Mouse (Mus musculus) T-helper 17 cell (primary cell): ENCODE data around the gene Pald1.

Experiments used
- in situ Hi-C, 2 experiments: fragments of 300-600 bp; cut with MboI, MseI; formaldehyde crosslinking; loops; 1 replicate in 1 of 2; 2 replicates in 1 of 2; pipeline ENCODE4 v1.15.1; 2025; ENCODE audit warnings: high pct_unique_total_duplicates in 2 of 2

Gene Pald1

DNA sequence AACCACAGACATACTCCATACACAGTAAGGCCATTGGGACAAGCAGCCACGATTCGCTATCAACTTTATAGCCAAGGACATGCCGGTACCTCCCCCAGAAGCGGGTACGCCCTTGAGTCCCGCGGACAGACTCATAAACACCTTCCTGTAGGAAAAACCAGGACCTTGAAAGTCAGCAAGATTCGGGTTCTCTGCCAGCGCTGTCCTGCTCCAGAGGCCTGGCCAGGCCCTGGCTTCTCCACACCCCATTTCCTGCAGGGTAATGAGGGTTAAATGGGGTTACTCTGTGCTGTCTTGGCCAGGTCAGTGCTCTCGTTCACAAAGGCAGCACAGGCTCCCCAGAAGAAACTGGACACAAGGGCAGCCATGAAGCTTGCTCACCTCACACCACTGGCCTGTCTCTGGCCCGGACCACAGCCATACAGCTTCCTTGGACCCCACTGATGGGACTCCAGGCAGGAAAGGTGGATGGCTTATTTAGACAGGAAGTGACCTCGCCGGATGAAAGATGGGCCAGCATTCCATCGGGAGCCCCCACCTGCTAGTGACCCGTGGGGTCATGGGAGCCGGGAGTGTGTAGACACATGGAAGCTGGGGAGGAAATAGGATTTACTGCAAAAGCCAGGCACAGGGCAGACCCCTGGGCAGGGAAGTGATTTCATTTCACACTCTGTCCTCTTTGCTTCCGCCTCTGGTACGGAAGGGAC lies 12.9 kb downstream of the Pald1 start:
- in situ Hi-C loops, result no loop called here

DNA sequence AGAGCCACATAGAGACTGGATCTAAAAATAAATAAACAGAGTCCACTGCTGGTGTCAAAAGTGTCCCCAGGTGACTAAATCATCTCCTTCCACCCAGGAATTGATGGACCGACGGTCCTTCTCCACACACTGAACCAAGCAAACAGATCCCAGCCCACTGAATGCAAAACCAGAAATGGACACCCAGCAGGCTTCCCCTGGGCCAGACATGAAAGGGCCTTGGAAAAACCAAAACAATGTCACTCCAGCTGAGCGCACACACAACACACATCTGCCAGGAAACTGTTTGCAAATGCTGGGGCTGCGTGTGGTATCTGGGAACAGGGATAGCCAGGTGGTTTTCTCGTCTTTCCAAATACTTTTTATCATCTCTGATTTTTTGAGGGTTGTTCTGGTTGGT lies 13.6 kb downstream of the Pald1 start:
- in situ Hi-C loops, result no loop called here

- in situ Hi-C loops, result no loop called here
Measured at GRCm38 (mm10) chr10:61365902-61366301, 17.4 kb downstream of the Pald1 start.

GRCm38 (mm10) chr10:61364431-61364830 lies 18.9 kb downstream of the Pald1 start:
- in situ Hi-C loops, result no loop called here

DNA sequence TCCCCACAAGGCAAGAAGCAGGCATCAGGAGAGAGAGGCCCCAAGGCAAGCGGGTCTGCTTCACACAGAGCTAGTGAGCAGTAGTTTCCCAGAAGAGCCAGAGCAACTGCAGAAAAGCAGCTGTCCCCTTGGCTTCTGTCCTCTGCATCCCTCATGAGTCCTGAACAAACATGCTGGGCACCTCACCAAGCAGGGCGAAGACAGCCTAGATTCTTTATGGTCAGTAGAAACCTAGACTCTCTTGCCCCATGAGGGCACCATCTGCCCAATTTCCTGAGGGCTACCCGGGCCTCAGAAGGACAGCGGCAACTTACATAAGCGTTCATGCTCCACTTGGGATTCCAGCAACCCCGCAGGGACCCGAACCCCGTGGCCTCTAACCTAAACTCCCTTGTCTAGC lies 20.3 kb downstream of the Pald1 start:
- in situ Hi-C loops, result no loop called here

DNA sequence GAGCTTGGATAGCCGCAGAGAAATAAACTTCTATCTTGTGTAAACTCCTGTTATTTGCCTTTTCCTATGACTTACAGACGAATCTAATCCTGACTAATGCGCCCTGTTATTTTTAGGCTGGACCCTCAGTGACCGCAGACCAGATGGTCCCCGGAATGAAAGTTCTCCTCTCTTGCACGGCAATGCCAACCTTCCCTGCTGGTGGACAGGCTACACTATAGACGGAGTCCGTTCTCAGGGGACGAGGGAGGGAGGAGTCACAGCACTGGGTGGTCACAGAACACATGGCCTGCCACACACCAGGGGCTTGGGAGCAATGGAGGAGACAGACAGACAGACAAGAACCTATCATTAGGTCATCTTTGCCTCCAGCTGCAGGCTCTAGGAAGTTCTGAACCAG lies 20.8 kb downstream of the Pald1 start:
- in situ Hi-C loops, result no loop called here

DNA sequence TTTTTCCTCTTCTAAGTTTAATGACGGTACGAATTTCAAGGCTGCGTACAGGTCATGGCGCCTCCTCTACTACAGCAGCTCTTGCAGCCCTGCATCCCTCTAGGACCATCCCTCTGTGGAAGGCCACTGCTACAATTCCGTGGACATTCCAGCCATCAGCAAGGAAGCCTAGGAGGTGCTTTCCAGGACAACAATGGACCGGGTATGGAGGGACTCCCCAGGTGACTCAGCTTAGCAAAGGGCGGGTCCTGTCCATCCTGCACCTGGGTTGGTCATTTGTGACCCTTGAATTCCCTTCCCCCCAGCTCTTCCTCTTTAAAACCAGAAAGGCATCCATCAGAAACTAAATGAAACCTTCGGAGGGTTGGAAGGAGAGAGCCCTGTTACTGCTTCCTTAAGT lies 22.7 kb downstream of the Pald1 start:
- in situ Hi-C loops, result no loop called here

DNA sequence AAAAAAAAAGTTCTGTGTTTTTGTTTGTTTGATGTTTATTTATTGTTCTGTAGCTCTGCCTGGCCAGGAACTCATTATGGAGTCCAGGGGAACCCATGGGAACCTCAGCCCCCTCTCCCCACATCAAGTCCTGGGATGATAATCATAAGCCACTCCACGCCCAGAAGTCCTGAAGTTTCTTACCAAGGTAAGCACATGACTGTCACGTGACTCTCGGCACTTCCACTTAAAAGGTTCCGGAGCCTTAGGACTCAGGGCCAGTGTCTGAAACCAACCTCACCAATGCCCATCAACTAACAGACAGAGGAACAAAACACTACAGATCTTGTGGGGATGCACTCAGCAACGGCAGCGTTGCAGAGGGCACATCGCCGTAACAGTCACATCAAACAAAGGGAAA lies 23.9 kb downstream of the Pald1 start:
- in situ Hi-C loops, result no loop called here

DNA sequence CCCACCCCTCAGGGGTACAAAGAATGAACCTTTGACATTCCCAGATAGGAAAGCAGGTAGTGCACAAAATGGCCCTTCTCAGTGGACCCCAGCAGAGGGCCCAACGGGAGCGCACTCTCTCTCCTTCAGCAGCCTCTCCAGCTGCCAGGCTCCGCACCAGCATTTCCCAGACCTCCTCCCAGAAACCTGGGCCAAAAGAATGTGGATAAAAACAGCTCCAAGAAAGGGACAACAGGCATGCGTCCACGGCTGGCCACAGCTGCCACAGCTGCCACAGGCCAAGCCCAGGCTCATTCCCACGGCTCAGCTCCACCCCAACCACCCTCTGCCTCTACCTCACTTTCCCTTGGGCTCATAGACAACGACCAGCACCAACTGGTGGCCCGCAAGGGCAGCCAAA lies 25.7 kb downstream of the Pald1 start:
- in situ Hi-C loops, result no loop called here

DNA sequence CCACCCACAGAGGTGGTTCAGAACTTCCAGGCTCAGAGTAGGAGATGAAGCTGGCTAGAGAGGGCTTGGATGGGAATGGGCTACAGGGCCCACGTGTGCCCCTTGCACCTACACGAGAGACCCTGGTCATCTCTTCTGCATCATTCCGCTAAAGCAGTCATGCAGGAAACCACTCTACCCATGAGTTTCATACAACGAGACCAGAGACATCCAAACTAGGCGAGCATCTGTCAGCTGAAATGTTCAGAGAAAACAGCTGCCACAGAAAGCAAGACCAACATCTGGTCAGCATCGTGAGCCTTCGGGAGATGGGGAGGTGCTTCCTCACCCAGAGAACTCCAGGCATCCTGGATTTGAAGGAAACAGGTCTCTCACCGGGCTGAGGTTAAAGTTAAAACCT lies 26.8 kb downstream of the Pald1 start:
- in situ Hi-C loops, result no loop called here

GRCm38 (mm10) chr10:61356095-61356494 lies 27.2 kb downstream of the Pald1 start:
- in situ Hi-C loops, result no loop called here

DNA sequence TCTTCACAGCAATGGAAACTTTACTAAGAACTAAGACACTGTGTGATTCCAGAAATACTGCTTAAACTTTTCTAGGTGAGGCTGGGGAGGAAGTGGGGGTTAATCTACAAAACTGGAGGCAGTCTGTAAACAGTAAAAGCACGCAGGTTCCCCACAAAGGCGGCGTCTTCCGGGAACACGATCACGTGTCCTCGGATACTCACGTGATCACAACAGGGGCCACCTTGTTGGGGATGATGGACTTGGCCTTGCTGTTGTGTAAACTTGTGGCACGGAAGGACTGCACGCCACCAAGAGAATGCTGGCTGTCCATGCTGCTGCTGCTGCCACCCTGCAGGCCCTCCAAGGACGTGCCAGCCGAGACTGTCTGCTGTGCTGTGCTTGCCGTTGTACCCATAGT lies 27.7 kb downstream of the Pald1 start:
- in situ Hi-C loops, result no loop called here

DNA sequence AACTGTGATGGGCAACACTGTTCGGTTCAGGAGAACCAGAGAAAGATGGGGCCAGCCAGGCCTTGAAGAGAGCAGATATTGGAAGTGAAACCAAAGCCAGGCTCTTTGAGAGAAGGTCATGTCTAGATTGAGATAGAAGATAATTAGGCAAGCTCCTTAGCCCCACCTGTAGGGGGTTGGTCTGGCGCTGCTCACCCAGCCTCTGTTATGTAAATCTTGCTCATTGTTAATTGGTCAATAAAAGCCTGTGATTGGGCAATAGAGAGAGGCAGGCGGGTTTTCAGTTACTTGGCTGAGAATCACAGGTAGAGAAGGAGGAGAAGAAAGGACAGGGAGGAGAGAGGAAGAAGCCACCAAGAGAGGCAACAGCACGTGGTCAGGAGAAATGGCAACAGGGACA lies 32.1 kb downstream of the Pald1 start:
- in situ Hi-C loops, result no loop called here

GRCm38 (mm10) chr10:61346374-61346773 lies 37.0 kb downstream of the Pald1 start:
- in situ Hi-C loops, result no loop called here

GRCm38 (mm10) chr10:61345179-61345578 lies 38.2 kb downstream of the Pald1 start:
- in situ Hi-C loops, result no loop called here

DNA sequence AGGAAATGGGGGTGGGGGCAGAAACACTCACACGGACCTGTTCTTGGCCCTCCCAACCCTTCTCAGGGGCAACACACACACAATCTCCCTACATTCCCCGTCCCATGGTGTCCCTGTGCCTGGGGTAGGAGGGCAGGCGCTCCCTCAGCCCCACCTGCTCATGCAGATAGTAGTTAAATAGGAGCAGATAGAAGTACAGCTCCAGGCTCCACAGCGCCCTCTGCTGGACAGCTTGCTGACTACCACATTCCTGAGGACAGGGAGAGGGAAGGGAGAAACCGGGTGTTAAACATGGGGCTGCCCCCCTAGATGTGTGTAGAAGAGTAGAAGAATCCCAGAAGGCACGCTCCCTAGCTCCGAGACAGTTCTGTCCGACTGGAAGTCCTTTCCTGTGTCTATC lies 39.4 kb downstream of the Pald1 start:
- in situ Hi-C loops, result no loop called here

DNA sequence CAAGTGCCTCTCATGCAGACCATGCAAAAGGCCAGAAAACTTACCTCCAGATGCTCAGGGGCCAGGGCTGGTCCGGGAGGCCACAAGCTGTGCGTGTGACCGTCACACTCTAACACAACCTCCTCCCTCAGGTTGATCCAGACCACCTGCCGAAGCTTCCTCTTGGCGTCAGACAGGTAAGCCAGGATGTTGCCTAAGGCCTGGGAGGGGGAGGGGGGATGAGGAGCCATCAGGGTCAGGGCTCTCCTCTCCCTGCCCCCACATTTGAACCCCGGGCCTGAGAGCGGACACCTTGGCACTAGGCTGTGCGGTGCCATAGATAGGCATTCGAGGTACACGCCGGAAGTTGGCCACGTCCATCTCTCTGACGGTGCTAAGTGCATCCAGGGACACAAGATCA lies 40.6 kb downstream of the Pald1 start:
- in situ Hi-C loops, result no loop called here

GRCm38 (mm10) chr10:61341557-61341956 lies 41.8 kb downstream of the Pald1 start:
- in situ Hi-C loops, result no loop called here

DNA sequence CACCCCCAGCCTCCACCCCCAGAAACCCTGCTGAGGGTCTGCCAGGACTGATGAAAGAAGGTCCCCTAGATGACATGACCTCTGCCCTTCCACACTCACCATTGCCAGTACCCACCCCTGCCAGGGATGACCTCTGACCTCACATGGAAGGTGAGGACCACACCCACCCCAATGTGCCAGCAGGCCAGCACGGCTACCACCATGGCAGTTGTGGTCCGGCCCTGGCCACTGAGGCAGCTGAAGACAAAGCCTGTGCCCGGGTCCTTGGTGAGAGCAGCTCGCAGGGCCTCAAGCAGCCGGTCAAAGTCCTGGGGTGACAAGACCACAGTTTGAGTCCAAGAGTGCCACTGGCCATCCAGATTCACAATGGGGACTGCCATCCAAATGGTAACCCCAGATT lies 42.3 kb downstream of the Pald1 start:
- in situ Hi-C loops, result no loop called here

GRCm38 (mm10) chr10:61340247-61340646 lies 43.1 kb downstream of the Pald1 start:
- in situ Hi-C loops, result no loop called here

DNA sequence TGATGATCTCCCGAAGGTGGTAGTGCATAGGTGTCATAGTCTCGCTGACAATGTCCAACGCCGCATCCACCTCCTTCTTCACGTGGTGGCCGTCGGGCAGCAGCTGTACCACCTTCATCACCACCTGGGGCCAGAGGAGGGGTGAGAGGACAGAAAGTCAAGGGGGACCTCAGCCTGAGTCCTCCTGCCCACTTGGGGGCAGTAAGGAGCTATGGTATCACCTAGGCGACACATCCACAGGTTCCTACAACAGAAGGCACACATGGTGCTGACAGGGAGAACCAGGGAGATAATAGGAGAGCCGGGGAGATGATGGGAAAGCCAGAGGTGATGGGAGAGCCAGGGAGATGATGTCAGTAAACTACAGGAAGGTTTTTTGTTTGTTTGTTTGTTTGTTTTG lies 44.1 kb downstream of the Pald1 start:
- in situ Hi-C loops, result no loop called here

GRCm38 (mm10) chr10:61337665-61338064 lies 45.7 kb downstream of the Pald1 start:
- in situ Hi-C loops, result no loop called here

GRCm38 (mm10) chr10:61336592-61336991 lies 46.7 kb downstream of the Pald1 start:
- in situ Hi-C loops, result no loop called here

DNA sequence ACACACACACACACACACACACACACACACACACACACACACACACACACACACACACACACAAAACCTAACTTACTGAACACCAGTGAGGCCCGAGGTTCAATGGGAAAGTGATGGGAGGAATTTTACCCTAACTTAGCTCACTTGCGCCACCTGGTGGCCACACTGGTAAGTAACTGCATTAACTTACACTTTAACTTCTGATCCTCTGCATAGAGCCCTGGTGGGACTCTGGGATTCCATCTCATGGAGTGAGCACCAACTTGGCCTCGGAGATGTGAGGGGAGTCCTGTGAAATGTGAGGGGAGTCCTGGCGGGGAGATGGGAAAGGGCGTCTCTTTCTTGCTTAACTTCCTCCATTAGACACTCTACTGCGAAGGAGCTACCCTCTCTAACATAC lies 47.2 kb downstream of the Pald1 start:
- in situ Hi-C loops, result no loop called here
